Mouse (Mus musculus) left cerebral cortex, adult 18-20 months (tissue): ENCODE data around the gene Dpy19l1. TPM values are rescaled to one million over a fixed set of nuclear protein-coding genes. Genes with fewer than 3 reads are reported as not detected.

Experiments
- DNase-seq, 2 experiments: peaks; one replicate each; pipeline ENCODE4 v3.0.0; 2021 to 2022; ENCODE audit warnings: low spot score in 2 of 2, mixed read lengths in 1 of 2
- total RNA-seq, 2 experiments: library from RNA; stranded (reverse); gene quantifications; 2 replicates each; pipeline ENCODE4 v1.2.3; 2021

Dpy19l1 gene
- total RNA-seq, 2 experiments from 2014 or later, result 77.4 to 80.0 TPM

- DNase-seq, result no peak
Observed at GRCm38 (mm10) chr9:24378848-24379247, 124.1 kb downstream of the Dpy19l1 start.

Other genes with a start within 250 kb of the Dpy19l1 start
- not detected for gene Cypt4, start 122.1 kb upstream of the Dpy19l1 start, total RNA-seq
- under 1 TPM; 0.16 to 0.40 TPM for gene Dpy19l2, start 193.2 kb upstream of the Dpy19l1 start, total RNA-seq